Mouse (Mus musculus) MEL (cell line): ENCODE results near the gene Cklf. TPM values are rescaled to one million over a fixed set of nuclear protein-coding genes. Genes with fewer than 3 reads are reported as not detected.

Experiments used
- DNase-seq: peaks from one replicate; pipeline ENCODE4 v3.0.0; 2011; ENCODE audit warnings: low read depth, low spot score
- H3K27ac ChIP-seq: 2 replicates; pipeline ENCODE4 v1.5.1; 2012; ENCODE audit warnings: low read depth, mild to moderate bottlenecking, control low read depth, low read length, moderate library complexity; ENCODE audit not compliant: control insufficient read depth
- H3K27me3 ChIP-seq, 2 experiments: fragments of 150-350 bp in 1 of 2; sonication (generic) in 1 of 2; 2 replicates each; pipeline ENCODE4 v1.6.1; 2012; ENCODE audit warnings: low read length in 2 of 2, mild to moderate bottlenecking in 2 of 2, improper control_type of control experiment in 1 of 2, moderate library complexity in 1 of 2; ENCODE audit not compliant: insufficient read depth in 2 of 2, control insufficient read depth in 1 of 2
- H3K36me3 ChIP-seq, 2 experiments: 2 replicates each; pipeline ENCODE4 v1.6.1; 2012 to 2014; ENCODE audit warnings: low read length in 2 of 2, improper control_type of control experiment in 1 of 2, inconsistent platforms in 1 of 2, mild to moderate bottlenecking in 1 of 2; ENCODE audit not compliant: insufficient read depth in 2 of 2, control insufficient read depth in 1 of 2
- H3K4me1 ChIP-seq, 2 experiments: fragments of 150-350 bp in 1 of 2; sonication (generic) in 1 of 2; 2 replicates each; pipeline ENCODE4 v1.6.1; 2012; ENCODE audit warnings: low read length in 2 of 2, improper control_type of control experiment in 1 of 2, mild to moderate bottlenecking in 1 of 2; ENCODE audit not compliant: insufficient read depth in 2 of 2, control insufficient read depth in 1 of 2
- H3K4me3 ChIP-seq, 2 experiments: fragments of 150-350 bp in 1 of 2; sonication (generic) in 1 of 2; 2 replicates each; pipeline ENCODE4 v1.5.1; 2012; ENCODE audit warnings: low read depth in 2 of 2, low read length in 2 of 2, mild to moderate bottlenecking in 2 of 2, moderate library complexity in 2 of 2, control low read depth in 1 of 2, improper control_type of control experiment in 1 of 2; ENCODE audit not compliant: control insufficient read depth in 1 of 2, insufficient read depth in 1 of 2
- H3K79me2 ChIP-seq: 2 replicates; pipeline ENCODE4 v1.6.1; 2012; ENCODE audit warnings: mild to moderate bottlenecking, low read length, moderate library complexity; ENCODE audit not compliant: control insufficient read depth, poor library complexity, insufficient read depth
- H3K9ac ChIP-seq: 2 replicates; pipeline ENCODE4 v1.6.1; 2012; ENCODE audit warnings: low read depth, mild to moderate bottlenecking, control low read depth, low read length, moderate library complexity; ENCODE audit not compliant: control insufficient read depth, poor library complexity, severe bottlenecking
- H3K9me3 ChIP-seq: fragments of 150-350 bp; sonication (generic); replicated peaks from 2 replicates; pipeline ENCODE4 v1.6.1; 2012; ENCODE audit warnings: mild to moderate bottlenecking, low read length, improper control_type of control experiment, moderate library complexity; ENCODE audit not compliant: insufficient read depth
- BHLHE40 ChIP-seq: IDR thresholded peaks from 2 replicates; pipeline ENCODE4 v1.6.1; 2012; ENCODE audit warnings: low read depth, mild to moderate bottlenecking, inconsistent platforms, low read length, improper control_type of control experiment, borderline replicate concordance
- CHD1 ChIP-seq: IDR thresholded peaks from 2 replicates; pipeline ENCODE4 v1.6.1; 2012; ENCODE audit warnings: low read depth, mild to moderate bottlenecking, inconsistent platforms, low read length, improper control_type of control experiment
- CHD2 ChIP-seq: IDR thresholded peaks from 2 replicates; pipeline ENCODE4 v1.6.1; 2011; ENCODE audit warnings: low read length, improper control_type of control experiment
- CTCF ChIP-seq, 3 experiments: IDR thresholded peaks in 2 of 3; conservative IDR thresholded peaks in 1 of 3; 2 replicates each; pipeline ENCODE4 v1.5.1; 2011 to 2012; ENCODE audit warnings: low read length in 3 of 3, low read depth in 2 of 3, mild to moderate bottlenecking in 2 of 3, improper control_type of control experiment in 1 of 3, inconsistent platforms in 1 of 3, mixed read lengths in 1 of 3, moderate library complexity in 1 of 3; ENCODE audit not compliant: control insufficient read depth in 1 of 3, insufficient read depth in 1 of 3, poor library complexity in 1 of 3, severe bottlenecking in 1 of 3
- E2F4 ChIP-seq: IDR thresholded peaks from 2 replicates; pipeline ENCODE4 v1.6.1; 2011; ENCODE audit warnings: low read depth, low read length, improper control_type of control experiment, borderline replicate concordance
- ELF1 ChIP-seq: IDR thresholded peaks from 2 replicates; pipeline ENCODE4 v1.6.1; 2014; ENCODE audit warnings: low read depth, mild to moderate bottlenecking, inconsistent platforms, low read length, improper control_type of control experiment, moderate library complexity
- ETS1 ChIP-seq: IDR thresholded peaks from 2 replicates; pipeline ENCODE4 v1.6.1; 2012; ENCODE audit warnings: low read depth, mild to moderate bottlenecking, inconsistent platforms, low read length, improper control_type of control experiment, moderate library complexity
- GABPA ChIP-seq: IDR thresholded peaks from 2 replicates; pipeline ENCODE4 v1.6.1; 2012; ENCODE audit warnings: low read depth, mild to moderate bottlenecking, inconsistent platforms, low read length, improper control_type of control experiment, moderate library complexity
- GATA1 ChIP-seq: IDR thresholded peaks from 2 replicates; pipeline ENCODE4 v1.6.1; 2011; ENCODE audit warnings: low read depth, low read length, improper control_type of control experiment
- JUND ChIP-seq: IDR thresholded peaks from 2 replicates; pipeline ENCODE4 v1.6.1; 2011; ENCODE audit warnings: low read depth, mild to moderate bottlenecking, improper control_type of control experiment, low read length
- KAT2A ChIP-seq: conservative IDR thresholded peaks from 2 replicates; pipeline ENCODE4 v1.6.1; 2012; ENCODE audit warnings: low read depth, low read length, improper control_type of control experiment, inconsistent platforms
- MAFK ChIP-seq: IDR thresholded peaks from 2 replicates; pipeline ENCODE4 v1.6.1; 2011; ENCODE audit warnings: low read depth, mild to moderate bottlenecking, low read length, improper control_type of control experiment, borderline replicate concordance
- MAX ChIP-seq: IDR thresholded peaks from 2 replicates; pipeline ENCODE4 v1.6.1; 2011; ENCODE audit warnings: low read length, improper control_type of control experiment
- MAZ ChIP-seq: IDR thresholded peaks from 2 replicates; pipeline ENCODE4 v1.6.1; 2012; ENCODE audit warnings: low read depth, mild to moderate bottlenecking, inconsistent platforms, low read length, improper control_type of control experiment
- MEF2A ChIP-seq: IDR thresholded peaks from 2 replicates; pipeline ENCODE4 v1.6.1; 2014; ENCODE audit warnings: low read depth, mild to moderate bottlenecking, inconsistent platforms, low read length, improper control_type of control experiment; ENCODE audit not compliant: poor library complexity, insufficient replicate concordance, severe bottlenecking; ENCODE audit errors: extremely low read depth
- MXI1 ChIP-seq: IDR thresholded peaks from 2 replicates; pipeline ENCODE4 v1.6.1; 2011; ENCODE audit warnings: mild to moderate bottlenecking, low read depth, low read length, improper control_type of control experiment
- MYB ChIP-seq: IDR thresholded peaks from 2 replicates; pipeline ENCODE4 v1.6.1; 2011; ENCODE audit warnings: mild to moderate bottlenecking, low read depth, low read length, improper control_type of control experiment
- MYC ChIP-seq: IDR thresholded peaks from 2 replicates; pipeline ENCODE4 v1.6.1; 2011; ENCODE audit warnings: low read depth, mild to moderate bottlenecking, low read length, improper control_type of control experiment, moderate library complexity
- NELFE ChIP-seq: IDR thresholded peaks from 2 replicates; pipeline ENCODE4 v1.6.1; 2011; ENCODE audit warnings: low read depth, low read length, improper control_type of control experiment
- NRF1 ChIP-seq: IDR thresholded peaks from 2 replicates; pipeline ENCODE4 v1.6.1; 2014; ENCODE audit warnings: low read depth, mild to moderate bottlenecking, inconsistent platforms, low read length, improper control_type of control experiment, moderate library complexity; ENCODE audit not compliant: poor library complexity, insufficient read depth, severe bottlenecking
- POLR2A ChIP-seq, 2 experiments: IDR thresholded peaks; 2 replicates each; pipeline ENCODE4 v1.6.1; 2011 to 2012; ENCODE audit warnings: low read length in 2 of 2, mild to moderate bottlenecking in 2 of 2, control low read depth in 1 of 2, improper control_type of control experiment in 1 of 2, low read depth in 1 of 2, moderate library complexity in 1 of 2; ENCODE audit not compliant: control insufficient read depth in 1 of 2, insufficient read depth in 1 of 2, poor library complexity in 1 of 2
- POLR2AphosphoS5 ChIP-seq: IDR thresholded peaks from 2 replicates; pipeline ENCODE4 v1.6.1; 2012; ENCODE audit warnings: low read depth, borderline replicate concordance, mild to moderate bottlenecking, inconsistent platforms, low read length, moderate library complexity, mixed read lengths
- RAD21 ChIP-seq: IDR thresholded peaks from 2 replicates; pipeline ENCODE4 v1.6.1; 2011; ENCODE audit warnings: mild to moderate bottlenecking, low read depth, low read length, improper control_type of control experiment
- RCOR1 ChIP-seq: IDR thresholded peaks from 2 replicates; pipeline ENCODE4 v1.6.1; 2012; ENCODE audit warnings: low read depth, mild to moderate bottlenecking, inconsistent platforms, low read length, improper control_type of control experiment
- SIN3A ChIP-seq: IDR thresholded peaks from 2 replicates; pipeline ENCODE4 v1.6.1; 2012; ENCODE audit warnings: low read length, improper control_type of control experiment, inconsistent platforms
- TAL1 ChIP-seq: IDR thresholded peaks from 2 replicates; pipeline ENCODE4 v1.6.1; 2012; ENCODE audit warnings: mild to moderate bottlenecking, inconsistent platforms, low read length, moderate library complexity, mixed read lengths
- TBP ChIP-seq: IDR thresholded peaks from 2 replicates; pipeline ENCODE4 v1.8.0; 2011; ENCODE audit warnings: low read depth, low read length, improper control_type of control experiment
- UBTF ChIP-seq: IDR thresholded peaks from 2 replicates; pipeline ENCODE4 v1.6.1; 2012; ENCODE audit warnings: low read depth, mild to moderate bottlenecking, inconsistent platforms, low read length, improper control_type of control experiment, moderate library complexity, borderline replicate concordance; ENCODE audit not compliant: insufficient read depth
- USF1 ChIP-seq: IDR thresholded peaks from 2 replicates; pipeline ENCODE4 v1.6.1; 2014; ENCODE audit warnings: low read depth, mild to moderate bottlenecking, inconsistent platforms, low read length, improper control_type of control experiment, moderate library complexity
- USF2 ChIP-seq, 2 experiments: IDR thresholded peaks; 2 replicates each; pipeline ENCODE4 v1.6.1; 2011 to 2012; ENCODE audit warnings: improper control_type of control experiment in 2 of 2, low read length in 2 of 2, borderline replicate concordance in 1 of 2, inconsistent platforms in 1 of 2, low read depth in 1 of 2, mild to moderate bottlenecking in 1 of 2; ENCODE audit not compliant: insufficient read depth in 1 of 2
- ZC3H11A ChIP-seq: IDR thresholded peaks from 2 replicates; pipeline ENCODE4 v1.6.1; 2012; ENCODE audit warnings: low read depth, mild to moderate bottlenecking, inconsistent platforms, low read length, improper control_type of control experiment
- ZKSCAN1 ChIP-seq: IDR thresholded peaks from 2 replicates; pipeline ENCODE4 v1.6.1; 2012; ENCODE audit warnings: low read depth, mild to moderate bottlenecking, inconsistent platforms, low read length, improper control_type of control experiment, moderate library complexity
- ZMIZ1 ChIP-seq: IDR thresholded peaks from 2 replicates; pipeline ENCODE4 v1.6.1; 2012; ENCODE audit warnings: low read depth, mild to moderate bottlenecking, inconsistent platforms, low read length, improper control_type of control experiment, moderate library complexity
- ZNF384 ChIP-seq: IDR thresholded peaks from 2 replicates; pipeline ENCODE4 v1.6.1; 2012; ENCODE audit warnings: low read depth, mild to moderate bottlenecking, inconsistent platforms, low read length, improper control_type of control experiment
- polyA plus RNA-seq, 2 experiments: library from polyadenylated mRNA; stranded (reverse) in 1 of 2; unstranded in 1 of 2; fragments of >175 nt in 1 of 2; fragments of >200 nt in 1 of 2; gene quantifications; 2 replicates each; pipeline versions ENCODE4 v1.2.1 to v1.2.4; 2012; ENCODE audit warnings: low replicate concordance in 2 of 2, low read depth in 1 of 2; ENCODE audit not compliant: insufficient read length in 2 of 2, insufficient read depth in 1 of 2, missing spikeins in 1 of 2
- total RNA-seq: library from RNA; depleted of rRNA; stranded (reverse); fragments of 300-350 nt; gene quantifications from 2 replicates; pipeline ENCODE4 v1.2.3, GENCODE M21; 2012; rRNA removed

The Cklf gene
- total RNA-seq: 26.9 and 30.1 TPM in 2 replicates
- 10 to 100 TPM in 1 of 2 experiments, not detected in 1; 27.1 TPM for polyA plus RNA-seq

GRCm38 (mm10) chr8:104250439-104251367, at the start of gene Cklf:
Gene Cklf (plus strand): TSS chr8:104250861.
- Histone ChIP-seq H3K79me2 (peaks cover 7% of the 10 kb centered on the region), H3K36me3 (peaks cover 0 to 15% of the 10 kb centered on the region in 2 experiments; a peak in 2 of 4 replicates), H3K27ac (peak within 1 kb of the TSS; percentile 79), H3K27me3 (no peaks in the 10 kb centered on the region), H3K4me1 (peaks cover 4 to 31% of the 10 kb centered on the region in 2 experiments), H3K9ac (peak within 1 kb of the TSS; percentile 73), H3K4me3 (peak within 1 kb of the TSS; percentile 84 to 90), H3K9me3 (no peaks in the 10 kb centered on the region)
- peak; percentile 95 for DNase-seq
- TF ChIP-seq RAD21 (no peak), CHD1 (0 out of 2 replicates have a peak, but pooled peaks have one; percentile 67), GATA1 (peak; percentile 18; the same call in 1 of the 2 replicates), NELFE (peak; percentile 95), BHLHE40 (no peak), SIN3A (peak; percentile 80), E2F4 (peak; percentile 50; the same call in 1 of the 2 replicates), MEF2A (no peak), ETS1 (no peak), MAZ (0 out of 2 replicates have a peak, but pooled peaks have one; percentile 11), ZMIZ1 (peak; percentile 90), GABPA (no peak), JUND (no peak), USF2 (IDR thresholded peaks at IDR 0.05; ENCODE audit: borderline replicate concordance in 1 of 2, insufficient read depth in 1 of 2, low read depth in 1 of 2, low read length in 2 of 2) (no peak), POLR2A (IDR thresholded peaks at IDR 0.05; ENCODE audit: control insufficient read depth in 1 of 2, insufficient read depth in 1 of 2, low read depth in 1 of 2, low read length in 2 of 2, poor library complexity in 1 of 2) (peak; percentile 90 to 93), NRF1 (peak; percentile 84), RCOR1 (no peak), ELF1 (0 out of 2 replicates have a peak, but pooled peaks have one; percentile 20), MYB (no peak), CHD2 (no peak), CTCF (IDR thresholded peaks at IDR 0.05 in 2 of 3, conservative IDR thresholded peaks at IDR 0.05 in 1 of 3; ENCODE audit: control insufficient read depth in 1 of 3, insufficient read depth in 1 of 3, low read depth in 2 of 3, low read length in 3 of 3, poor library complexity in 1 of 3, severe bottlenecking in 1 of 3) (no peak), ZC3H11A (no peak), MXI1 (peak; percentile 67; the same call in 1 of the 2 replicates), MYC (peak; percentile 68; the same call in 1 of the 2 replicates), UBTF (no peak), USF1 (no peak), TAL1 (no peak), ZKSCAN1 (no peak), MAX (peak; percentile 67), KAT2A (no peak; the same call in 1 of the 2 replicates), ZNF384 (peak; percentile 95), POLR2AphosphoS5 (peak; percentile 59; the same call in 1 of the 2 replicates), TBP (peak; percentile 70; the same call in 1 of the 2 replicates), MAFK (no peak)
